Mouse (Mus musculus) ovary, postnatal 14 days (tissue): Measurements from ENCODE around the gene Zfp174.
A peak's percentile ranks its signal among the peaks of the same experiment; 100 is the strongest.
"Not testable (repeated sequence)": the region's sequence is repeated elsewhere in the genome, so short reads cannot be mapped to it uniquely, and the experiment has no call there.

ENCODE experiments used
- DNase-seq: peaks from one replicate; pipeline ENCODE4 v3.0.0; 2022; ENCODE audit warnings: low spot score

Zfp174 gene

DNA sequence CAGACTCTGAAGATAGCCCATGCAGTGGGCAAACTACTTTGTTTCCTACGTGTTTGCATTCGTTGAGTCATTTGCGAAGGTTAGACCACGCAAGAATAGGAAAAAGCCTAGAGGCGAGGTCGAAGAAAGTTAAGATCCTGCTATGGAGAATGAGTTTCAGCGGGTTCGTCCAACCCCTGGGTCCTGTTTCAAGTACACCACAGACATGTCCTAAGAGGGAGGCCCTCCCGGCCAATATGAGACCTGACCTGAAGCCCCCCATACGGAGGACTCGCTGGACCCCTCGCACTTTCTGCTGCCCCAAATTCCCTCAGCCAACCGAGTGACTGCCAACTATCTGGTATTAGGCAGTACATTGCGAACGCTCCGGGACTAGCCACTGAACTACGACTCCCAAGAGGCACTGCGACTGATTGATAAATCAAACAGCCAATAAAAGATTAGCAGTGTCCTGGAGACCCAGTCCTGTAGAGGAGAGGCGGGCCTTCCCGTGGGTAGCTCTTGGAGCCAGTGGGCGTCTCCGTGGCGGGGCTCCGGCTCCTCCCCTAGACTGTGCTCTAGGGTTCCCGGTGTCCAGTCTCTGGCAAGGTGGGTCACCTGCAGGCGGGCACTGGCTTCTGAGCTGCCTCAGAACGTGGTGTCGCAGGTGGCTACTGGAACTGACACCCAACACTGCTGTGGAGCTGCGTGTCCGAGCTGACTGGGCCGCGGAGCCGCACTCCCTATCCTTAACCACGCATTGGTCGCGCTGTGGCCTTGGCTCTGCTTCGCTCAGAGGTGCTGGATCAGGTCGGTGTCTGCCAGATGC, at the start of gene Zfp174:
TSS of gene Zfp174 (plus strand) at position 558 of the 808 bp plus-strand sequence.
- DNase-seq = peak; percentile 84

DNA sequence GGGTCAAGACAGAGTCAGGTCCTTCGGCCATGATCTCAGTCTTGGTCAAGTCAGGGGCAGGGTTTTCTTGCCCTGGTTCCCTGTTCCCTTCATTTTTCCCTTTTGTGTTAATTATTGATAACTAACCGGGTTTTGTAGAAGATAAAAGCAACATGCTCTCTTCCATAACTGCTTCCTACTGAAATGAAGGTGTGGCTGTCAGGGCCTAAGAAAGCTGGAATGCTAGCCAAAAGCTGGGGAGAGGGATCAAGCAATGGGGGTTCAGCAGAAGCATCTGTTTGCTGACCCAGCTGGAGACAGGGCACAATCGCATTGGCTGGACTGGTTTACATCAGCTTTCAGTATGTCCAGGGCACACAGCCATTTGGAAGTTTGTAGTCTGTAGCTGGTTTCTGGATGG, 38.9 kb upstream of the Zfp174 start:
- no peak for DNase-seq

DNA sequence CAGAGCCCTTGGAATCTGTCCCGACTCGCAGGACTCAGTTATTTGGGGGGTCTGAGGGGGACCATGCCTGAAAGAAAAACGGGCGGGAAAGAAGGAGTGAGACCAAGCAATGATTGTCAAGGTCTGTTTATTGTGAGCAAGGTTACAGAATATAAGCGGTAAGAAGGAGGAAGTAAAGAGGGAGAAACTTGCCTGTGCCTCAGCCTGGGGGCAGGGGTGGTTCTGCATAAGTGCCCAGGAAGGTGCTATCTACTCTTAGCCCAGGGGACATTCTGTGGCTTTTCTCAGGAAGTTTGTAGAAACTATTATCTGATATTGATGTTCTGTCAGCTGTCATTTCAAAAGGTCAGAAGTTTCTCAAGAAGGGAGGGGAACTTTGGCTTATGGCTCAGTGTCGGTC, 32.4 kb upstream of the Zfp174 start:
- not testable (repeated sequence) for DNase-seq

DNA sequence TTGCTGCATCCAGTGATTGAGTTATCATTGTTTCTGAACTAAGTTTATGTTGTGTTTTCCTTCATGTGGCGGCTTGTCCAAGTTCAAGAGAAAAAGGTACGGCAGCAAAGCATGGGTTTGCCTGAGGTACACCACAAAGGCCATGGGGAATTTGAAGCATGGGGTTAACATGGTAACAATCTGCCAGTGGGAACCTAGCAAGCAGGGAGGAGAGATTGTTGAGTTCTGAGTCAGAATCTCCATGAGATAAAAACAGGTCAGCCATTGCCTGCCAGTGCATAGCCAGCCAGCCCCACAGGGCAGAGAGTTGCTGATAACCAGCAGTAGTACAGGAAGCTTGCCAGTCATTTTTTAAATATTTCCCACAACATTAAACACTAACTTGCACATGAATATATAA, 26.9 kb upstream of the Zfp174 start:
- DNase-seq = no peak

DNA sequence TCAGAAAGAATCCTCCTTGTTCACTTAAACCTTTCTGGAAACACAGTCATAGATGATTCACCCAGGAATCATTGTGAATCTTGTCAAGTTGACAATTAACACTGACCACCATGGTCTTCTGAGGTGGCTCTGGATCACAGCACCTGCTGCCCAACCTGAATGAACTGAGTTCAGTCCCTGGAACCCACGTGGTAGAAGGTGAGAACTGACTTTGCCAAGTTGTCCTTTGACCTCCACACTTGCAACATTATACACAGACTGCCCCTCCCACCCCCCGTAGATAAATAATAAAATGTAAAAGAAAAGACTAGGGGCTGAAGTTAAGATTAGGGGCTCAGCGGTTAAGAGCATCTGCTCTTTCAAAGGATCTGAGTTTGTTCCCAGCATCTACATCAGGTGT, 19.0 kb upstream of the Zfp174 start:
- DNase-seq = no peak

DNA sequence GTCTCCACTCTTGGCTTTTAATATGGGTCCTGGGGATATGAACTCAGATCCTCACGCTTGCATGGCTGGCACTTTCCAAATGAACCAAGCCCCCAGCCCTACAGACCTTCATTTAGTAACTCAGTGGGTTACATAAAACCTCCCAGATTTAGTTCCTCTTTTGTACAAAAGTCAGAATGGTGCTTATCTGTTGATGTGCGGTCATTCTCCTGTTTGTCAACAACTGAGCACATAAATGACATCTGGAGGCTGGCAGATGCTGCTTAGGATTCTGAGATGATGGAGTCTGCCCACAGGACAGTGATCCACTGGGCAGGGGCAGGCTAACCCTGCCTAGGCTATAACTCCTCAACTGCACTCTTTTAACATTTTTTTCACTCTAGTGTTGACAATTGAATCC, 17.3 kb upstream of the Zfp174 start:
- DNase-seq = no peak

DNA sequence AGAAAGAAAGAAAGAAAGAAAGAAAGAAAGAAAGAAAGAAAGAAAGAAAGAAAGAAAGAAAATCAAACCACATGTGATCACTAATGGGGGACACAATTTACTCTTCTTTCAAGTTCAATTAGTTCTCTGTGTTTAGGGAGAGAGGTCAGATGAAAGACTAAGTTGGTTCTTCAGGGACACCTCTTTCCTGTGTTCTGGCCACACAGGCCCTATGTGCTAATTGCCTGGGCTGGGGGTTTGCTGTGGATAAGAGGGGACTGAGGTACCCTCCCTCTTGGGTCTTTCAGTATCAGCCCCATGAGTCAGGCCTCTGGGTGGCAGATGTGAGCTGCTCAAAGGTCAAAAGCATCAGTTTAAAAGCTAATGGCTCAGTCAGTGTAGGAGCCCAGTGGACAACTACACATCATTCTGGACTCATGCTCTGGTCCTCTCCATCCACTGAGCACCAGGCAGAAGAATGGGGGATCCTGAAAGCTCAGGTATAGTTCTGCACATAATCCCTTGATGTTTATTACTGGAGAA, 16.4 kb upstream of the Zfp174 start, which contains the start of gene Olfr15:
TSS of gene Olfr15 (plus strand) at position 291 of the 522 bp plus-strand sequence.
- no peak for DNase-seq

DNA sequence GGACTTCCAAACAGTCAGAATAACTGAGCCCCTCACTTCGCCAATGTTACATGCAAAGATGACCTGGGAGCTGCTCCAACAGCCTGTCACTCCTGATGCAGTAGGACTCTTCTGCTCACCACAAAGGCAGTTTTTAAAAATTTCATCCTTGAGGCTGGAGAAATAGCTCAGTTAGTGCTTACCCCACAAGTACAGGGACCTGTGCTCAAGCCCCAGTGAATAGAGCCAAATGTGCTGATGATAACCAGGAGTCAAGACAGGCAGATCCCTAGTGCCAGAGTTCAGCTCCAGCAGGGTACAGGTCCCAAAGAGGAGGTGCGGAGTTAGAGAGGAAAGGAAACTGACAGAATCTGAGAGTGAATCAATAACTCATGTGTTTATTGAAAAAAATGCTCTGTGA, 11.6 kb upstream of the Zfp174 start:
- no peak for DNase-seq

DNA sequence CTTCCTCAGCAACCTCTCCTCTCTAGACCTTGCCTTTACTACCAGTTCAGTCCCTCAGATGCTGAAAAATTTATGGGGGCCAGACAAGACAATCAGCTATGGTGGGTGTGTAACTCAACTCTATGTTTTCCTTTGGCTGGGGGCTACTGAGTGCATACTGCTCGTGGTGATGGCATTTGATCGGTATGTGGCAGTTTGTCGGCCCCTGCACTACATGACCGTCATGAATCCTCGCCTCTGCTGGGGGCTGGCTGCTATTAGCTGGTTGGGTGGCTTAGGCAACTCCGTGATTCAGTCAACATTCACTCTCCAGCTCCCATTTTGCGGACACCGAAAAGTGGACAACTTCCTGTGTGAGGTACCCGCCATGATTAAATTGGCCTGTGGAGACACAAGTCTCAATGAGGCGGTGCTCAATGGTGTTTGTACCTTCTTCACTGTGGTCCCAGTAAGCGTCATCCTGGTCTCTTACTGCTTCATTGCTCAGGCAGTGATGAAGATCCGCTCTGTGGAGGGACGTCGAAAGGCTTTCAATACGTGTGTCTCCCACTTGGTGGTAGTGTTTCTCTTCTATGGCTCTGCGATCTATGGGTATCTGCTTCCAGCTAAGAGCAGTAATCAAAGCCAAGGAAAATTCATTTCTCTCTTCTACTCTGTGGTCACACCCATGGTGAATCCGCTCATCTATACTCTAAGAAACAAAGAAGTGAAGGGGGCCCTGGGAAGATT, 7.7 kb upstream of the Zfp174 start:
- peak; percentile 16 for DNase-seq

DNA sequence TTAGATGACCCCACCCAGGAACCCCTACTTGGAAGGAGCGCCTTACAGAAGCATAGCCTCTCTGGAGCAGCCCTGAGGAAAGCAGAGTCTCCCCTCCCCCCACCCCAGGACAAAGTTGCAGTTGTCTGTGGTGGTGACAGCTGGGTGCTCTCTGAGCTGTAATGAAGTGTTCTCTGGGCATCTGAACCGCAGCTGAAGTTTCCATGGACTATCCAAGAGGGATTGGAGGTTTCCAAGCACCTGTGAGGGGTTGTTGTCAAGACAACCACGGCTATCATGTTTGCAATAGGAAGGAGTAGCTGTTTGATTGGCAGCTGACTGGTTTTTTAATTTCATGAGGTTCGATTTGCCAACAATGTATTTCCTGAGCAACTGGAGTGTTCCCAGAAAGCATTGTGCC, 4.1 kb upstream of the Zfp174 start:
- DNase-seq = no peak

DNA sequence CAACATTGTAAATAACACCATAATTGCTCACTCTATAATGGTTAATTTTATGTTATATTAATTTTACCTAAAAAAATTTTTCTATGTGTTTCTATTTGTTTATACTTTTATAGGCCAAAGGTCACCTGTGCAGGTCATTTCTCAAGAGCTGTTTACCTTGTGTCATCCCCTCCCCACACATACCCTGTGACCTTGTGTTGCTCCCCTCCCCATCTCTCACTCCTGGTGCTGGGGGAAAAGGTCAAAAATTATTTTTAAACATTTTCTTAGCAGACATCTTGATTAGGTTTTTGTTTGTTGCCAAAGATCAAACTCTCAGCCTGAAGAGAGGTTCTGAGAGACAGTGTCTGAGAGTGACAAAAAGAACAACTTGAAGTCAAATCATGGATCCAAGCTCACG, 3.3 kb upstream of the Zfp174 start:
- no peak for DNase-seq

DNA sequence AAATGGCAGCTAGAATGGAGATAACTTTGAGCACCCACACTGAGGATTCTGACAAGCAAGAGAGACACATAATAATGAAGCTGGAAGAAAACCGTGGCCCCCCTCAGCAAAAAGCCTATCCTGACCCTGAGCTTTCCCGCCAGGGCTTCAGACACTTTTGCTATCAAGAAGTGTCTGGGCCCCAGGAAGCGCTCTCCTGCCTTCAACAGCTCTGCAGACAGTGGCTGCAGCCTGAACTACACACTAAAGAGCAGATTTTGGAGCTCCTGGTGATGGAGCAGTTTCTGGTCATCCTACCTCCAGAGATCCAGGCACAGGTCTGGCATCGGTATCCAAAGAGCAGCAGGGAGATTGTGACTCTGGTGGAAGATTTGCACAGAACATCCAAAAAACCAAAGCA, 803 bp downstream of the Zfp174 start:
- DNase-seq = no peak

DNA sequence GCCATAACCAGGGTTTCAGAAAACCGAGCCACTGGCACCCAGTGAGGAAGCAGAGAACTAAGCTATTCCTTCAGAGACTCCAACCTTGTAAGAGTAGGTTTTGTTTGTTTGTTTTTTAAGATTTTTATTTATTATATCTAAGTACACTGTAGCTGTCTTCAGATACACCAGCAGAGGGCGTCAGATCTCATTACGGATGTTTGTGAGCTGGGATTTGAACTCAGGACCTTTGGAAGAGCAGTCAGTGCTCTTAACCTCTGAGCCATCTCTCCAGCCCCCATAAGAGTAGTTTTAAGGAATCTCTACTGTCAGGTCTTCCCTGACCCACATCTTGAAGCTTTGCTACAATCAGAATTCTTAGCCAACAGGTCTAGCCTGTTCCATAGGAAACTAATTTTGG, 1.3 kb downstream of the Zfp174 start:
- no peak for DNase-seq

DNA sequence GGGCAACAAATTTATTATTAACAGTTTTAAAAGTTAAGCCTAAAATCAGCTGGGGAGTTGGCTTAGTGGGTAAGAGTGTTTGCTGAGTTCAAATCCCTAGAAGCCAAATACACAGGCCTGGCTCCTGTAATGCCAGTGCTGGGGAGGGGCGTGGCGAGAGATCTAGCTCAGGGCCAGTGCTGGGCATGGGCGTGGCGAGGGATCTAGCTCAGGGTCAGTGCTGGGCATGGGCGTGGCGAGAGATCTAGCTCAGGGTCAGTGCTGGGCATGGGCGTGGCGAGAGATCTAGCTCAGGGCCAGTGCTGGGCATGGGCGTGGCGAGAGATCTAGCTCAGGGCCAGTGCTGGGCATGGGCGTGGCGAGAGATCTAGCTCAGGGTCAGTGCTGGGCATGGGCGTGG, 4.2 kb downstream of the Zfp174 start:
- not testable (repeated sequence) for DNase-seq

DNA sequence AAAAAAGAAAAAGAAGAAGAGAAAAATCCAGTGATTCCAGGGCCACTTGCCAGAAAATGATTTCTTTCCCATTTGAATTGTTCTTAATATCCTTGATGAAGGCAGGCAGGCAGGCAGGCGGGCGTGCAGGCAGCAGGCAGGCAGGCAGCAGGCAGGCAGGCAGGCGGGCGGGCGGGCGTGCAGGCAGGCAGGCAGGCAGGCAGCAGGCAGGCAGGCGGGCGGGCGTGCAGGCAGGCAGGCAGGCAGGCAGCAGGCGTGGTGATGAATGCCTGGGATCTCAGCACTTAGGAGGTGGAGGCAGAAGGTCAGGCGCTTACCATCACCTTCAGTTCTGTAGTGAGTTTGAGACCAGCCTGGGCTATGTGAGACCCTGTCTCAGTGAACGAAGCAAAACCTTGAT, 5.5 kb downstream of the Zfp174 start:
- no peak for DNase-seq

DNA sequence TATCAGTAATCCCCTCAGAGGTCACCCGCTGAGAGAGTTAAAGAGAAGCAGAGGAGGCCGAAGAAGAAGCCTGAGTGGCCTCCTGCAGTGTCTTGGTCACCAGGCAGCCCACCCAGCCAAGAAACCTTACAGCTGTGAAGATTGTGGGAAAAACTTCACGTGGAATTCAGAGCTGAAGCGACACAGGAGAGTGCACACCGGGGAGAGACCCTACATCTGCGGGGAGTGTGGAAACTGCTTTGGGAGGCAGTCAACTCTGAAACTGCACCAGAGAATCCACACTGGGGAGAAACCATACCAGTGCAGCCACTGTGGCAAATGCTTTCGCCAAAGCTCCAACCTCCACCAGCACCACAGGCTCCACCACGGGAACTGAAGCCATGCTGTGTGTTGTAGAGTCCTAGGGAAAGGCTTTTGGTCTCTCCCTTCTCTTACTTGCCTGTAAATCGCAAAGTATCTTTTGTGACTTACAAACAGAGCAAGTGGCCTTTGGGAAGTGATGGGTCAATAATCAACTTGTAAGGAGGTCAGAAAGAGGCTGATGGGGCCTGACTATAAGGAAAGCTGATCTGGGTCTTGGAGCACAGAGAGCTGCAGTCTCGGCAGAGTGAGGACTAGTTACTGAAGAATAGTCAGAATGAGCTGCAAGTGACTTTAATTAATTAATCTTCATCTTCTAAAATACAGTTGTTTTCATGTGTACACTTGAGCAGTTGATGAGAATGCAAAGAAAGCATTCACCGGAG, 7.5 kb downstream of the Zfp174 start:
- no peak for DNase-seq

DNA sequence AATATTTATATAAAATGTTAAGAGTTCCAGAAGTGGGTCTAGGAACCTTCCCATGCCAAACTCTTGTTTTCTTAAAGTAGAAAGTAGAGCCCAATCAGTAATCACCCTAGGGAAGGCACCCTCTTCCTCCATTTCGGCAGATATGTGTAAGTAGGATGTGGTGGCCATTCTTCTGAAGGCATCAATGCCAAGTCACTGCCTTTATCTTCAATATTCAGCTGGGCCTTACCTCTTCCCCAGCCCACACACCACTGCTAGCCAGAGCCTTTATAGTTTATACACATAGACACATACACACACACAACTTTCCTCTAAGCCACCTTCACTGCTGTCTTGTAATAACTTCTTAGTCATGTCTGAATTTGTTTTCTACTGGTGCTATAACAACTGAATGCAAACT, 8.7 kb downstream of the Zfp174 start:
- DNase-seq = no peak

DNA sequence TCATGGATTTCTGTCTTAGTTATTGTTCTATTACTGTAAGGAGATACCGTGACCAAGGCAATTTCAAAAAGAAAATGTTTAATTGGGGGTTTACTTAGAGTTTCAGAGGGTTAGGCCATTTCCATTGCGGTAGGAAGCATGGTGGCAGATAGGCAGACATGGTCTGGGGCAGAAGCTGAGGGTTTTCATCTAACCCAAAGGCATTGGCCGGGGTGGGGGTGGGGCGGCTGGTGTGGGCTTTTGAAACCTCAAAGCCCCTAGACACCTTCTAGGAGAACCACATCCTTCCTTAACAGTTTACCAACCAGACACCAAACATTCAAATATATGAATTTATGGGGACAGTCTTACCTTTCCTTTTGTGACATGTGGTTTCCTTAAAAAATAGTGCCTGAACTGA, 12.2 kb downstream of the Zfp174 start:
- no peak for DNase-seq

DNA sequence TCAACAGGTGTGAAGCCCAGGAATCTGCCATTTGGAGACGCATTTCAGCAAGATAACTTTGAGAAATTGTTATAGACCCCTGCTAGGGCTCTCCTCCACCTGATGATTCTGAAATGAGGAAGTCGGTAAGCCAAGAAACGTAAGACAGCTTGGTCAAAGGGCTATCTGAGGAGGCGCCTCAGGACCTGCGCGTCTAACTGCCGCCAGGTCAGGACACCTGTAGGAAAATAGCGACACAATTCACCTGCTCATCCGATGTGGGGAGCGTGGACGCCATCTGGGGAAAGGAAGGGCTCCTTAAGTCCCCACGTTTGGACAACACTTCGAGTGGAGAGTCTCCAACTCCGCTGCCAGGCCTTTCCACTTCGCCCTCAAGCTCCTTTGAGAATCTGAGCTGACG, 24.7 kb downstream of the Zfp174 start:
- DNase-seq = no peak

DNA sequence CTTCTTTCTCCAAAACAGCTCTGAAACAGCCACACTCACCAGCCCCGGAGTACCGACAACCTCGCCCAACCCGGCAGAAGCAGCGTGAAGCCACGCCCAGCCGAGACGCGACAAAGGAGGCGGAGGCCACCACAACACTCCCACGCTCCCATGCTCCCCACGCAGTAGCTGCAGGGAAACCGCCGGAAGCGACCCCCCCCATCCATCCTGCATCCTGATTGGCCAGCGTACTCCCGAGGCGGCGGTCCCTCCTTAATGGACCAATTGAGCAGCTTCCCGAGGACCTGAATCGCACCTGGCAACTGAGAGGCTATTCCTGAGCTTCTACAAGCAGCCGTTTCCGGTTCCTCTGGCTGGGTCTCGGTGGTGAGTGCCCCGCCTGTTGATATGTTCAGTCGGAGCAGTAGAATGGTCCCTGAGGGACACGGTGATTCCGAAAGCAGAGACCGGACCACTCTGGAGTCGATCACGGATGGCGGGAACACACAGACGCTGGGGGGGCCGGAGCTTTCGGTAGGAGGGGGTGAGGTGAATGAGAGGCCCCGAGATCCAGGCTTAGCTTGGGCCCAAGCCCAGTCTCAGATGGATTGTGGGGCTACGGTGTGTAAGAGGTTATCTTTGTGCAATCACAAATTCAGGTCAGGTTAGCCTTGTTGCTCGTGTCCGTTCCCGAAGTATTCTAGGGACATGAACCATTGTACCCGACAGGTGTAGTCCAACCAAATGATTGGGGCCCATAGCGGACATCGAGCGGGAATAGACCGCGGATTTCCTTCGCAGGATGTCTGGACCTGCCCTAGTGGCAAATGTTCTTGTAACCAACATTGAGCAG, 25.4 kb downstream of the Zfp174 start, which contains the start of gene Naa60:
TSS of gene Naa60 (plus strand) at position 160 of the 832 bp plus-strand sequence.
- peak; percentile 78 for DNase-seq

DNA sequence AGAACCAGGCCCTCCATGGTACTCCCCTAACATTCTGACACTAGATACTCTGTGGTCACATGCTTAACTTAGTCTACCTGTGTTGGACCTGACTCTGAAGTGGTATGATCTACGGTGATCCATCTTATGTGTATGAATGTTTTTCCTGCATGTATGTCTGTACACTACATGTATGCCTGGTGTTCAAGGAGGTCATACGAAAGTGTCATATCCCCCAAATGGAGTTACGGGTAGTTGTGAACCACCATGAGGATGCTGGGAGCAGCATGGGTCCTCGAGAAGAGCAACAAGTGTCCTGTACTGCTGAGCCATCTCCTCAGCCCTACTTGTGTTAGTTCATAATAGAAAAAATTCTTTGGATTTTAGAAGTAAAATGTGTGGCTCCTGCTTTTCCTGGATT, 29.3 kb downstream of the Zfp174 start:
- DNase-seq = no peak
